Comparison of ENCODE assay signal across 8 mouse cellular contexts in genomic region chr11:90224914-90225470, GRCm38 (mm10). TPM values are rescaled to one million over a fixed set of nuclear protein-coding genes. Genes with fewer than 3 reads are reported as not detected.
A peak's percentile ranks its signal among the peaks of the same experiment; 100 is the strongest.
DNase-seq lines count a peak whose midpoint lies in the region; ATAC-seq lines count a peak whose summit lies in the region.

No protein-coding gene starts in this region.

- no peak overlapping the region for H3K9ac ChIP-seq in forebrain, embryonic 11.5 days (ENCODE audit: low read length)
- no peak overlapping the region for H3K9ac ChIP-seq in forebrain, embryonic 16.5 days (replicated peaks; ENCODE audit: low read depth, low read length)
- no peak overlapping the region for H3K9ac ChIP-seq in kidney, embryonic 15.5 days
- no peak overlapping the region for H3K9ac ChIP-seq in hindbrain, embryonic 12.5 days

- no peak overlapping the region for H3K4me2 ChIP-seq in forebrain, embryonic 11.5 days (ENCODE audit: low read depth, low read length, severe bottlenecking)
- no peak overlapping the region for H3K4me2 ChIP-seq in forebrain, embryonic 16.5 days (ENCODE audit: low read length)
- no peak overlapping the region for H3K4me2 ChIP-seq in kidney, embryonic 15.5 days
- no peak overlapping the region for H3K4me2 ChIP-seq in hindbrain, embryonic 12.5 days (replicated peaks)

- no peak overlapping the region for H3K27ac ChIP-seq in forebrain, embryonic 11.5 days (ENCODE audit: low read depth, low read length)
- H3K27ac ChIP-seq in forebrain, embryonic 16.5 days (ENCODE audit: low read length): no peak overlapping the region
- peak overlapping the region; percentile 59 for H3K27ac ChIP-seq in kidney, embryonic 15.5 days
- H3K27ac ChIP-seq in hindbrain, embryonic 12.5 days: no peak overlapping the region

- ATAC-seq in forebrain, embryonic 11.5 days (replicated peaks; ENCODE audit: low FRiP score): no peak
- no peak for ATAC-seq in forebrain, embryonic 16.5 days
- ATAC-seq in common myeloid progenitor, adult 5-6 weeks (replicated peaks; ENCODE audit: low read depth, poor library complexity, severe bottlenecking): peak; percentile 83
- ATAC-seq in kidney, embryonic 15.5 days (replicated peaks; ENCODE audit: low FRiP score): no peak
- peak; percentile 88 for ATAC-seq in megakaryocyte progenitor cell, adult 5-6 weeks (replicated peaks; ENCODE audit: poor library complexity)
- no peak for ATAC-seq in hindbrain, embryonic 12.5 days (ENCODE audit: low FRiP score)

- no peaks in the 10 kb centered on the region for H3K27me3 ChIP-seq in forebrain, embryonic 11.5 days (ENCODE audit: control insufficient read depth, insufficient read depth, low read length)
- H3K27me3 ChIP-seq in forebrain, embryonic 16.5 days (replicated peaks; ENCODE audit: control insufficient read depth, insufficient read depth, low read length): no peaks in the 10 kb centered on the region
- no peaks in the 10 kb centered on the region for H3K27me3 ChIP-seq in kidney, embryonic 15.5 days
- H3K27me3 ChIP-seq in hindbrain, embryonic 12.5 days: no peaks in the 10 kb centered on the region

- no peaks in the 10 kb centered on the region for H3K36me3 ChIP-seq in forebrain, embryonic 11.5 days (ENCODE audit: control insufficient read depth, insufficient read depth, low read length)
- H3K36me3 ChIP-seq in forebrain, embryonic 16.5 days (ENCODE audit: control insufficient read depth, insufficient read depth): no peaks in the 10 kb centered on the region
- no peaks in the 10 kb centered on the region for H3K36me3 ChIP-seq in kidney, embryonic 15.5 days
- H3K36me3 ChIP-seq in hindbrain, embryonic 12.5 days: no peaks in the 10 kb centered on the region

- H3K4me3 ChIP-seq in forebrain, embryonic 11.5 days (ENCODE audit: low read depth, low read length): no peak overlapping the region
- no peak overlapping the region for H3K4me3 ChIP-seq in forebrain, embryonic 16.5 days (replicated peaks; ENCODE audit: low read length)
- H3K4me3 ChIP-seq in kidney, embryonic 15.5 days (replicated peaks): no peak overlapping the region
- H3K4me3 ChIP-seq in hindbrain, embryonic 12.5 days: no peak overlapping the region

- 75% methylated on average over 11 of the region's 11 CpGs for WGBS in forebrain, embryonic 11.5 days
- WGBS in forebrain, embryonic 16.5 days: 80% methylated on average over 11 of the region's 11 CpGs
- WGBS in kidney, embryonic 15.5 days: 30% methylated on average over 11 of the region's 11 CpGs
- 77% methylated on average over 11 of the region's 11 CpGs for WGBS in hindbrain, embryonic 12.5 days

- no peaks in the 10 kb centered on the region for H3K9me3 ChIP-seq in forebrain, embryonic 11.5 days (ENCODE audit: control insufficient read depth, low read length)
- no peaks in the 10 kb centered on the region for H3K9me3 ChIP-seq in forebrain, embryonic 16.5 days (ENCODE audit: control insufficient read depth, low read length)
- H3K9me3 ChIP-seq in kidney, embryonic 15.5 days (replicated peaks): no peaks in the 10 kb centered on the region
- no peaks in the 10 kb centered on the region for H3K9me3 ChIP-seq in hindbrain, embryonic 12.5 days (replicated peaks)

- DNase-seq in forebrain, embryonic 11.5 days (ENCODE audit: low spot score): peak; percentile 20
- no peak for DNase-seq in right cerebral cortex, postnatal 4 days
- no peak for DNase-seq in right cerebral cortex, postnatal 25 days

- 0 out of 2 replicates have a peak, but pooled peaks cover 2% of the 10 kb centered on the region for H3K4me1 ChIP-seq in forebrain, embryonic 11.5 days (replicated peaks; ENCODE audit: control insufficient read depth, insufficient read depth, low read length)
- H3K4me1 ChIP-seq in forebrain, embryonic 16.5 days (replicated peaks; ENCODE audit: control insufficient read depth, insufficient read depth, low read length): peaks cover 5% of the 10 kb centered on the region; the same call in 1 of the 2 replicates
- H3K4me1 ChIP-seq in kidney, embryonic 15.5 days: peaks cover 11% of the 10 kb centered on the region
- peaks cover 6% of the 10 kb centered on the region; the same call in 1 of the 2 replicates for H3K4me1 ChIP-seq in hindbrain, embryonic 12.5 days

RNA-seq across cellular contexts. Expression of gene Mmd, which starts 24.3 kb away (rescaled TPM):
- 41.3 and 42.7 TPM in 2 replicates for polyA plus RNA-seq in forebrain, embryonic 11.5 days (2014; fragmentation: Nextera tagmentation; extraction: Ambion mirVana)
- 104 and 107 TPM in 2 replicates for polyA plus RNA-seq in forebrain, embryonic 16.5 days (2015; fragmentation: Nextera tagmentation; extraction: Ambion mirVana)
- 16.2 and 18.1 TPM in 2 replicates for total RNA-seq in common myeloid progenitor, adult 5-6 weeks (2017)
- polyA plus RNA-seq in kidney, embryonic 15.5 days (2015; fragmentation: Nextera tagmentation; extraction: Ambion mirVana): 36.6 and 38.0 TPM in 2 replicates
- total RNA-seq in megakaryocyte progenitor cell, adult 5-6 weeks (2015): 19.0 and 20.5 TPM in 2 replicates
- 16.0 and 17.7 TPM in 2 replicates for total RNA-seq in megakaryocyte progenitor cell, adult 5-6 weeks (2017)
- 76.7 and 76.8 TPM in 2 replicates for polyA plus RNA-seq in hindbrain, embryonic 12.5 days (2016; fragmentation: Nextera tagmentation; extraction: Ambion mirVana)

RNA-seq across cellular contexts. Expression of gene Gm45716, which starts 37.5 kb away (rescaled TPM):
- 18.0 and 19.3 TPM in 2 replicates for polyA plus RNA-seq in forebrain, embryonic 11.5 days (2014; fragmentation: Nextera tagmentation; extraction: Ambion mirVana)
- polyA plus RNA-seq in forebrain, embryonic 16.5 days (2015; fragmentation: Nextera tagmentation; extraction: Ambion mirVana): 17.5 and 18.0 TPM in 2 replicates
- 4.3 and 11.0 TPM in 2 replicates for total RNA-seq in common myeloid progenitor, adult 5-6 weeks (2017)
- 8.1 and 9.8 TPM in 2 replicates for polyA plus RNA-seq in kidney, embryonic 15.5 days (2015; fragmentation: Nextera tagmentation; extraction: Ambion mirVana)
- 4.5 and 5.7 TPM in 2 replicates for total RNA-seq in megakaryocyte progenitor cell, adult 5-6 weeks (2015)
- total RNA-seq in megakaryocyte progenitor cell, adult 5-6 weeks (2017): 7.0 and 12.2 TPM in 2 replicates
- 20.5 and 22.0 TPM in 2 replicates for polyA plus RNA-seq in hindbrain, embryonic 12.5 days (2016; fragmentation: Nextera tagmentation; extraction: Ambion mirVana)

Comparison
In these comparisons a context has a peak if more than half of its experiments do, and no peak if none do; other contexts are left out.
1. ATAC-seq: peak in common myeloid progenitor, adult 5-6 weeks (single experiment) and megakaryocyte progenitor cell, adult 5-6 weeks (single experiment); none in forebrain, embryonic 11.5 days (single experiment), forebrain, embryonic 16.5 days (single experiment), kidney, embryonic 15.5 days (single experiment) and hindbrain, embryonic 12.5 days (single experiment).